Mouse (Mus musculus): ENCODE data around the gene Ar. TPM values are rescaled to one million over a fixed set of nuclear protein-coding genes. Genes with fewer than 3 reads are reported as not detected.
A peak's percentile ranks its signal among the peaks of the same experiment; 100 is the strongest.

The Ar gene
- polyA plus RNA-seq (2012; rRNA removed): 0.06 and 0.08 TPM in 2 replicates

- no peaks in the 10 kb centered on the region for H3K36me3 ChIP-seq (ENCODE audit: control insufficient read depth, insufficient read depth, low read length)
- WGBS: 14% methylated on average over 27 of the region's 27 CpGs
- H3K27ac ChIP-seq (ENCODE audit: insufficient read depth, low read depth, low read length): no peak within 1 kb of the TSS
- no peaks in the 10 kb centered on the region for H3K4me1 ChIP-seq (ENCODE audit: control insufficient read depth, insufficient read depth, insufficient read length, low read length)
- TF ChIP-seq POLR2A (IDR thresholded peaks at IDR 0.05; ENCODE audit: low read depth, low read length) (no peak), CTCF (IDR thresholded peaks at IDR 0.05; ENCODE audit: extremely low read depth, insufficient read length, insufficient replicate concordance, low read depth, low read length) (no peak)
- H3K27me3 ChIP-seq (ENCODE audit: control insufficient read depth, insufficient read depth, low read length): peaks cover 2% of the 10 kb centered on the region; the same call in 1 of the 2 replicates
- H3K4me3 ChIP-seq (ENCODE audit: low read depth, low read length): peak within 1 kb of the TSS; percentile 55
Measured at GRCm38 (mm10) chrX:98148531-98149342, at the start of gene Ar. Ar (plus strand) TSS chrX:98148769.

- H3K36me3 ChIP-seq (ENCODE audit: control insufficient read depth, insufficient read depth, low read length): no peaks in the 10 kb centered on the region
- TF ChIP-seq POLR2A (IDR thresholded peaks at IDR 0.05; ENCODE audit: low read depth, low read length) (no peak), CTCF (IDR thresholded peaks at IDR 0.05; ENCODE audit: extremely low read depth, insufficient read length, insufficient replicate concordance, low read depth, low read length) (no peak)
- peaks cover 2% of the 10 kb centered on the region; the same call in 1 of the 2 replicates for H3K27me3 ChIP-seq (ENCODE audit: control insufficient read depth, insufficient read depth, low read length)
- WGBS: 9% methylated on average over 30 of the region's 30 CpGs
- H3K27ac ChIP-seq (ENCODE audit: insufficient read depth, low read depth, low read length): no peak overlapping the region
- peak overlapping the region; percentile 47 for H3K4me3 ChIP-seq (ENCODE audit: low read depth, low read length)
- no peaks in the 10 kb centered on the region for H3K4me1 ChIP-seq (ENCODE audit: control insufficient read depth, insufficient read depth, insufficient read length, low read length)
Measured at GRCm38 (mm10) chrX:98149724-98150392, 1.3 kb downstream of the Ar start.

- Histone ChIP-seq H3K4me3 (ENCODE audit: low read depth, low read length) (peak overlapping the region; percentile 47), H3K27ac (ENCODE audit: insufficient read depth, low read depth, low read length) (no peak overlapping the region), H3K27me3 (ENCODE audit: control insufficient read depth, insufficient read depth, low read length) (peaks cover 2% of the 10 kb centered on the region; the same call in 1 of the 2 replicates), H3K4me1 (ENCODE audit: control insufficient read depth, insufficient read depth, insufficient read length, low read length) (no peaks in the 10 kb centered on the region), H3K36me3 (ENCODE audit: control insufficient read depth, insufficient read depth, low read length) (no peaks in the 10 kb centered on the region)
- TF ChIP-seq POLR2A (IDR thresholded peaks at IDR 0.05; ENCODE audit: low read depth, low read length): no peak
- TF ChIP-seq CTCF (IDR thresholded peaks at IDR 0.05; ENCODE audit: extremely low read depth, insufficient read length, insufficient replicate concordance, low read depth, low read length): no peak
- 14% methylated on average over 33 of the region's 33 CpGs for WGBS
Measured at GRCm38 (mm10) chrX:98150393-98151119, 2.0 kb downstream of the Ar start.

GRCm38 (mm10) chrX:98189759-98190158, 41.2 kb downstream of the Ar start:
- Histone ChIP-seq H3K36me3 (ENCODE audit: control insufficient read depth, insufficient read depth, low read length) (no peaks in the 10 kb centered on the region), H3K4me1 (ENCODE audit: control insufficient read depth, insufficient read depth, insufficient read length, low read length) (no peaks in the 10 kb centered on the region), H3K27me3 (ENCODE audit: control insufficient read depth, insufficient read depth, low read length) (no peaks in the 10 kb centered on the region), H3K27ac (ENCODE audit: insufficient read depth, low read depth, low read length) (no peak overlapping the region), H3K4me3 (ENCODE audit: low read depth, low read length) (no peak overlapping the region)
- TF ChIP-seq CTCF (IDR thresholded peaks at IDR 0.05; ENCODE audit: extremely low read depth, insufficient read length, insufficient replicate concordance, low read depth, low read length): no peak
- TF ChIP-seq POLR2A (IDR thresholded peaks at IDR 0.05; ENCODE audit: low read depth, low read length): no peak

GRCm38 (mm10) chrX:98205766-98206165, 57.2 kb downstream of the Ar start:
- Histone ChIP-seq H3K27ac (ENCODE audit: insufficient read depth, low read depth, low read length) (no peak overlapping the region), H3K4me1 (ENCODE audit: control insufficient read depth, insufficient read depth, insufficient read length, low read length) (no peaks in the 10 kb centered on the region), H3K27me3 (ENCODE audit: control insufficient read depth, insufficient read depth, low read length) (no peaks in the 10 kb centered on the region), H3K4me3 (ENCODE audit: low read depth, low read length) (no peak overlapping the region), H3K36me3 (ENCODE audit: control insufficient read depth, insufficient read depth, low read length) (no peaks in the 10 kb centered on the region)
- WGBS: 72% methylated on average over 3 of the region's 3 CpGs
- no peak for TF ChIP-seq CTCF (IDR thresholded peaks at IDR 0.05; ENCODE audit: extremely low read depth, insufficient read length, insufficient replicate concordance, low read depth, low read length)

- H3K27ac ChIP-seq (ENCODE audit: insufficient read depth, low read depth, low read length): no peak overlapping the region
- no peaks in the 10 kb centered on the region for H3K4me1 ChIP-seq (ENCODE audit: control insufficient read depth, insufficient read depth, insufficient read length, low read length)
- no peaks in the 10 kb centered on the region for H3K36me3 ChIP-seq (ENCODE audit: control insufficient read depth, insufficient read depth, low read length)
- WGBS: 76% methylated on average over 4 of the region's 4 CpGs
- H3K4me3 ChIP-seq (ENCODE audit: low read depth, low read length): no peak overlapping the region
- H3K27me3 ChIP-seq (ENCODE audit: control insufficient read depth, insufficient read depth, low read length): no peaks in the 10 kb centered on the region
- TF ChIP-seq CTCF (IDR thresholded peaks at IDR 0.05; ENCODE audit: extremely low read depth, insufficient read length, insufficient replicate concordance, low read depth, low read length) (no peak), POLR2A (IDR thresholded peaks at IDR 0.05; ENCODE audit: low read depth, low read length) (no peak)
Measured at GRCm38 (mm10) chrX:98207166-98207565, 58.6 kb downstream of the Ar start.

- Histone ChIP-seq H3K4me1 (ENCODE audit: control insufficient read depth, insufficient read depth, insufficient read length, low read length) (no peaks in the 10 kb centered on the region), H3K27ac (ENCODE audit: insufficient read depth, low read depth, low read length) (no peak overlapping the region), H3K27me3 (ENCODE audit: control insufficient read depth, insufficient read depth, low read length) (no peaks in the 10 kb centered on the region), H3K4me3 (ENCODE audit: low read depth, low read length) (no peak overlapping the region), H3K36me3 (ENCODE audit: control insufficient read depth, insufficient read depth, low read length) (no peaks in the 10 kb centered on the region)
- TF ChIP-seq POLR2A (IDR thresholded peaks at IDR 0.05; ENCODE audit: low read depth, low read length): no peak
- no peak for TF ChIP-seq CTCF (IDR thresholded peaks at IDR 0.05; ENCODE audit: extremely low read depth, insufficient read length, insufficient replicate concordance, low read depth, low read length)
- WGBS: 41% methylated on average over 1 of the region's 1 CpGs
Measured at GRCm38 (mm10) chrX:98216103-98216502, 67.5 kb downstream of the Ar start.
